Mouse (Mus musculus) hindbrain, postnatal 0 days (tissue): ENCODE results near the gene Tmem79. TPM values are rescaled to one million over a fixed set of nuclear protein-coding genes. Genes with fewer than 3 reads are reported as not detected.
"Not testable (repeated sequence)": the region's sequence is repeated elsewhere in the genome, so short reads cannot be mapped to it uniquely, and the experiment has no call there.

Experiments
- ATAC-seq: fragments of 200-750 bp; cut with Nextera tagmentation; 2 replicates; pipeline ENCODE4 v1.8.0; 2017; ENCODE audit warnings: mild to moderate bottlenecking, moderate TSS enrichment, moderate library complexity
- DNase-seq: peaks from one replicate; pipeline ENCODE4 v3.0.0-alpha.2; 2015; ENCODE audit warnings: low spot score
- H3K27ac ChIP-seq: fragments of 300-500 bp; sonication (generic); 2 replicates; pipeline ENCODE4 v1.5.1; 2014; ENCODE audit warnings: mild to moderate bottlenecking
- H3K27me3 ChIP-seq: fragments of 300-500 bp; sonication (generic); 2 replicates; pipeline ENCODE4 v1.6.1; 2014; ENCODE audit warnings: low read length, mixed read lengths; ENCODE audit not compliant: insufficient read depth
- H3K36me3 ChIP-seq: fragments of 300-500 bp; sonication (generic); 2 replicates; pipeline ENCODE4 v1.6.1; 2014; ENCODE audit warnings: low read length, mixed read lengths; ENCODE audit not compliant: insufficient read depth
- H3K4me1 ChIP-seq: fragments of 300-500 bp; sonication (generic); 2 replicates; pipeline ENCODE4 v1.6.1; 2014; ENCODE audit warnings: antibody characterized with exemption, low read length, mixed read lengths; ENCODE audit not compliant: insufficient read depth
- H3K4me2 ChIP-seq: fragments of 300-500 bp; sonication (generic); 2 replicates; pipeline ENCODE4 v1.6.1; 2014; ENCODE audit warnings: low read depth, mild to moderate bottlenecking, low read length, moderate library complexity, mixed read lengths
- H3K4me3 ChIP-seq: fragments of 300-500 bp; sonication (generic); 2 replicates; pipeline ENCODE4 v1.5.1; 2014; ENCODE audit warnings: low read length
- H3K9ac ChIP-seq: fragments of 300-500 bp; sonication (generic); replicated peaks from 2 replicates; pipeline ENCODE4 v1.6.1; 2014; ENCODE audit warnings: mild to moderate bottlenecking, low read length, moderate library complexity, mixed read lengths
- H3K9me3 ChIP-seq: fragments of 300-500 bp; sonication (generic); 2 replicates; pipeline ENCODE4 v1.6.1; 2016; ENCODE audit warnings: low read length, mixed read lengths
- CTCF ChIP-seq: IDR thresholded peaks from 2 replicates; pipeline ENCODE4 v1.5.1; 2016; ENCODE audit warnings: antibody characterized with exemption, control low read depth, low read depth
- WGBS: fragments of 180-500 bp; shearing (Covaris S2); extraction: QIAGEN DNeasy Blood & Tissue Kit; methylation state at CpG from one replicate; pipeline ENCODE4 v1.1.7; 2014; 5-methylcytosine and 5-hydroxymethylcytosine counted together
- polyA plus RNA-seq: library from polyadenylated mRNA; unstranded; fragments of >200 nt; fragmentation: Nextera tagmentation; extraction: Ambion mirVana; gene quantifications from 2 replicates; pipeline ENCODE4 v1.2.1, GENCODE M21; 2015
- total RNA-seq: library from RNA; depleted of rRNA; stranded (reverse); fragments of >200 nt; gene quantifications from 2 replicates; pipeline ENCODE4 v1.2.3, GENCODE M21; 2014

Gene Tmem79
- total and polyA plus RNA-seq, 2 experiments from 2014 or later = 0.52 to 1.1 TPM

DNA sequence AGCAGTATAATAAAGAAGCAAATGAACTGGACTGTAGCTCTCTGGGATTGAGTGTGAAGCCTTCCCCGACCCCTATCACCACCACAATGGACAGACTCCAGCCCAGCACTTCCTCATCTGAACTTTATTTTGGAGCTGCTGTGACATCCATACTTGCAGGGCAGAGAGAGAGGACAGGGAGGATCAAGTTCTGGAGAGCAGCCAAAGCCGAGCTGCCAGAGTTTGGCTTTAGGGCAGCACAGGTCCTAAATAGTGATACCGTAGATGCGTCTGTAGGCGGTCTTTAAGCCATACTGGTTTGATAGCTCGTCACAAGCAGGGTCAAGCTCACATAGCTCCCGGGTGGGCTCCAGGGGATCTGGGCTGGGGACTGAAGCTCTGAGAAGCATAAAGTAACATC lies 32.6 kb upstream of the Tmem79 start:
- not testable (repeated sequence) for H3K36me3 ChIP-seq, H3K9ac ChIP-seq, DNase-seq, H3K4me1 ChIP-seq, H3K27me3 ChIP-seq, H3K9me3 ChIP-seq, H3K4me2 ChIP-seq, H3K4me3 ChIP-seq, H3K27ac ChIP-seq, ATAC-seq
- 86% methylated on average over 7 of the region's 7 CpGs for WGBS

DNA sequence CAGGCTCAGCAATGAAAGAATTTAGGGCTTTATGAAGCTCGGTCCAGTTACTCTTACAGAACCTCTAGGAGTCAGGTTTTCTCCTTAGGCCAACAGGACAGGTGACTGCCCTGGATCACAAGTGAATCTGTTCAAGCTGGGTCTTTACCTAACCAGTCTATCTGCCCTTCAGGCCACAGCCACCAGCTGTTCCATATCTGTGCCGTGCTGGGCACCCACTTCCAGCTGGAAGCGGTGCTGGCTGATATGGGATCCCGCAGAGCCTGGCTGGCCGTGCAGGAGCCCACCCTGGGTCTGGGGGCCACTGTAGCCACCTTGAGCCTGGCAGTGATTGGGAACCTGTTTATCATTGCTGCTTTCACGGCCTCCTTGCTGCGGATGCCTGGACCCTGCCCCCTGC lies 31.6 kb upstream of the Tmem79 start:
- not testable (repeated sequence) for H3K4me2 ChIP-seq, H3K4me1 ChIP-seq, DNase-seq, H3K27me3 ChIP-seq, H3K27ac ChIP-seq, H3K36me3 ChIP-seq, H3K4me3 ChIP-seq, H3K9me3 ChIP-seq, H3K9ac ChIP-seq
- ATAC-seq = 0 out of 2 replicates have a peak, but pooled peaks have one; percentile 2
- 45% methylated on average over 3 of the region's 7 CpGs for WGBS

DNA sequence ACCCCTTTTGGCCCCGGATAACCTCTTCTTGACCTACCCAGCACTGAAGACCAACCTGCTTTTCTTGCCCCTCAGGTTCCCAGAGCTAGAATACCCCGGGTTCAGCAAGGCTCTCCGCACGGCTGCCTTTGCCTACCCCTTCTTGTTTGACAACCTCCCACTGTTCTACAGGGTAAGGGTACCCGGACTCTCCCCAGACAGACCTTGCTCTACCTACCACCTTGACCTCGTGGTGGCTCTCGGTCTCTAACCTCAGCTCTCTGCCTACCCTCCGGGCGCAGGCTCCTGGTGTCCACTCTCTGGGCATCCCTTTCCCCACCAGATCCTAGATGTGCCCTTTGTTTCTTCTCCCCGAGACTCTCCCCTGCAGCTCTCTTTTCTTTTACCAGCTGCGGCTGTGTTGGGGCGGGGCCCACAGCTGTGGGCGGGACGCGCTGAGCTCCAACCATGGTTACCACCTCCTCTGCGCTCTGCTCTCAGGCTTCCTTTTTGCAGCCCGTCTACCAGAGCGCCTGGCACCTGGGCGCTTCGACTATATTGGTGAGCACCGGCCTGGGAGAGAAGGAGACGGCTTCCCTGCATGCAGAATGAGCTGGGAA lies 31.0 kb upstream of the Tmem79 start:
- ATAC-seq = peak; percentile 76
- peak overlapping the region; percentile 18; the same call in 1 of the 2 replicates for H3K4me2 ChIP-seq
- not testable (repeated sequence) for H3K9ac ChIP-seq, H3K4me3 ChIP-seq, H3K36me3 ChIP-seq, H3K27ac ChIP-seq, DNase-seq, H3K9me3 ChIP-seq, H3K27me3 ChIP-seq, H3K4me1 ChIP-seq
- WGBS = 3% methylated on average over 13 of the region's 22 CpGs

DNA sequence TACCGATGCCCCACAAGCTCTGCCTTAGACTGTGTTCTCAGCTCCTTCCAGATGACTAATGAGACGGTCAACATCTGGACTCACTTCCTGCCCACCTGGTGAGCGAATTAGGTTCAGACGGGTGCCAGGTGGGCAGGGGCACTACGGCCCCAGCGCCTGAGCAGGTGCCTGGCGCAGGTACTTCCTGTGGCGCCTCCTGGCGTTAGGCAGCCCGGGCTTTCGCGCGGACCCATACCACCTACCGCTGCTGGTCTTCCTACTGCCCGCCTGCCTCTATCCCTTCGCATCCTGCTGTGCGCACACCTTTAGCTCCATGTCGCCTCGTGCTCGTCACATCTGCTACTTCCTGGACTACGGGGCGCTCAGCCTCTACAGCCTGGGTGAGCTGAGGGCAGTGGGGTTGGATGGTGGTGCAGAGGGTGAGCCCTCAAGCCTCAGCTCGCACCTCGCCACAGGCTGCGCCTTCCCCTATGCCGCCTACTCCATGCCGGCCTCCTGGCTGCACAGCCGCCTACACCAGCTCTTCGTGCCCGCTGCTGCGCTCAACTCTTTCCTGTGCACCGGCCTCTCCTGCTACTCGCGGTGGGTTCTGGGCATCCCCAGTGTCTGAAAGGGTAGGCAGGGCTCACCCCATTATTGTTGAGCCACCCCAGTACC lies 29.9 kb upstream of the Tmem79 start:
- no peak overlapping the region for H3K27ac ChIP-seq
- no peak for DNase-seq
- peaks cover 12% of the 10 kb centered on the region for H3K36me3 ChIP-seq
- no peak overlapping the region for H3K4me2 ChIP-seq
- 42% methylated on average over 34 of the region's 34 CpGs for WGBS
- H3K9ac ChIP-seq = no peak overlapping the region
- H3K4me3 ChIP-seq = no peak overlapping the region
- no peaks in the 10 kb centered on the region for H3K27me3 ChIP-seq
- ATAC-seq = no peak
- no peaks in the 10 kb centered on the region for H3K9me3 ChIP-seq
- H3K4me1 ChIP-seq = no peaks in the 10 kb centered on the region
- no peak for TF ChIP-seq CTCF

DNA sequence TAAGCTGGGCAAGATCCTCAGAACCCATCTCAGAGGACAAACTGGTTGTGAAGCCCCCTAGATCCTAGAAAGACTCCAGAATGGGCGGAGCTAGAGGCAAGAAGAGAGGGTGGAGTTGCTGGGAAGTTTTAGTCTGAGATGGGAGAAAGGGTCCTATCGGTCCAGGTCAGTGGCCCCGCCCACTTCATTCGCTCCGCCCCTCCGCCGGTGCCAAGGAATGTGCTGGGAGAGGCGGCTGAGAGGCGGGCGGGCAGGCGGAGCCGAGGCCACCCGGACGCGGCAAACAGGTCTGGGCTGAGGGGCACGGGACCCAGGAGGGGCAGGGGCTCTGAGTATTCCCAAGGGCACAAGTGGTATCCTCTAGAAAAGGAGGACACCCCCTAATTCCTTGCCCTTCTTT lies 28.4 kb upstream of the Tmem79 start, which contains the start of gene Paqr6:
Paqr6 (plus strand) TSS at position 248 of the 400 bp plus-strand sequence.
- peak; percentile 27 for DNase-seq
- 2% methylated on average over 16 of the region's 16 CpGs for WGBS
- no peaks in the 10 kb centered on the region for H3K4me1 ChIP-seq
- no peaks in the 10 kb centered on the region for H3K27me3 ChIP-seq
- no peaks in the 10 kb centered on the region for H3K9me3 ChIP-seq
- peaks cover 27% of the 10 kb centered on the region for H3K36me3 ChIP-seq
- H3K4me2 ChIP-seq = peak within 1 kb of the TSS; percentile 19; the same call in 1 of the 2 replicates
- ATAC-seq = peak; percentile 17; the same call in 1 of the 2 replicates
- H3K9ac ChIP-seq = no peak within 1 kb of the TSS
- no peak within 1 kb of the TSS for H3K4me3 ChIP-seq
- no peak for TF ChIP-seq CTCF
- peak within 1 kb of the TSS; percentile 59 for H3K27ac ChIP-seq

DNA sequence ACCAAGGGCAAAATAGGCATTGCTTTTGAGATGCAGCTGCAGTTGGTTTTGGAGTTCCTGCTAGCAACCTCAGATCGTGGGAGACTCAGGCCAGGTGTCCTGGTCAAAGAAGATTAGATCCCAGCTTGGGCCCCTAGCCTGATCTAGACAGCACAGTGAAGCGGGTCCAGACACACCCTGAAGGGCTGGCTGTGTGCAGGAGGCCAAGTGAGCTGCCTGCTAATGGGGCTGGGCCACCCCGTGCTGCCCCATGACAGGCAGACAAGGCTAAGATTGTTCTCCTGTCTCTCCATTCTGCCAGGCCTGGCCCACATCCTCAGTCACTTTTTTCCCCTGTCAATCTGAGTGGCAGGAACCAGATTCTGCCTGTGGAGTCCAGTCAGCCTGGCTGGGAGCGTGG lies 27.8 kb upstream of the Tmem79 start:
- Histone ChIP-seq H3K27me3 (no peaks in the 10 kb centered on the region), H3K27ac (peak overlapping the region; percentile 59), H3K9ac (no peak overlapping the region), H3K4me1 (no peaks in the 10 kb centered on the region), H3K9me3 (no peaks in the 10 kb centered on the region), H3K4me3 (no peak overlapping the region), H3K4me2 (no peak overlapping the region), H3K36me3 (peaks cover 33% of the 10 kb centered on the region)
- peak; percentile 70 for ATAC-seq
- WGBS = 32% methylated on average over 4 of the region's 4 CpGs
- no peak for TF ChIP-seq CTCF
- peak; percentile 48 for DNase-seq
